Mouse (Mus musculus) heart, postnatal 36 days (tissue): ENCODE data around the gene Atxn2. TPM values are rescaled to one million over a fixed set of nuclear protein-coding genes. Genes with fewer than 3 reads are reported as not detected.

ENCODE experiments used
- DNase-seq, 2 experiments: peaks; one replicate each; pipeline ENCODE4 v3.0.0; 2021 to 2022
- intact Hi-C: fragments of 180-260 bp; cut with DNase I; formaldehyde crosslinking; loops from one replicate; pipeline ENCODE4 v1.15.1; 2025
- total RNA-seq, 2 experiments: library from RNA; stranded (reverse); gene quantifications; 2 replicates each; pipeline ENCODE4 v1.2.3; 2021

The Atxn2 gene
- total RNA-seq, 2 experiments from 2014 or later = 138 to 149 TPM

GRCm38 (mm10) chr5:121828491-121829432 is 117.6 kb downstream of the Atxn2 start:
- DNase-seq = no peak
- intact Hi-C loops = no loop called here

- DNase-seq = no peak
- intact Hi-C loops = no loop called here
Observed at GRCm38 (mm10) chr5:121831002-121831601, 120.0 kb downstream of the Atxn2 start.

GRCm38 (mm10) chr5:121832376-121833155 is 121.4 kb downstream of the Atxn2 start:
- DNase-seq = no peak
- intact Hi-C loops = no loop called here

DNA sequence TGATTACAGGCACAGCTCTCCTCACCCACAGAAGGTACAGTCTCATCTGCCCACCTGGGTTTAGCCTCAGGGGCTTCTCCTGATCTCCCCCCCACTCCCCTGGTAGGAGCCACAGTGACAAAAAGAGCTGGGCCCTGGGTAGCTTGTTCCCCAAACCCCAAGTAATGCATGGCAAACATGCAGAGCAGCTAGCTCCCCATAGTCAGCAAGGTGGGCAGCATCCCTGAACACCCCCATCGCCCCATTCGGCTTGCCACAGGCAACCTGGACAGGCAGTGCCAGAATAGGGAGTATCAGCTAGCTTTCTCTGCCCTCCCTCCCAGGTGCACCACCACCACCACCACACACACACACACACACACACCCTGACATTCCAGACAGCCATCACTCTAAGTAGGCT is 122.0 kb downstream of the Atxn2 start:
- no peak for DNase-seq

GRCm38 (mm10) chr5:121833572-121834240 is 122.6 kb downstream of the Atxn2 start:
- peak; percentile 74 to 83 for DNase-seq
- intact Hi-C loops = no loop called here

More for the DNA sequence above, 122.0 kb downstream of the Atxn2 start:
- intact Hi-C loops = no loop called here

GRCm38 (mm10) chr5:121834241-121834606 is 123.1 kb downstream of the Atxn2 start:
- intact Hi-C loops = no loop called here
- no peak for DNase-seq

- intact Hi-C loops = no loop called here
- no peak for DNase-seq
Observed at GRCm38 (mm10) chr5:121834991-121835747, 124.0 kb downstream of the Atxn2 start.

GRCm38 (mm10) chr5:121835949-121836691 is 125.0 kb downstream of the Atxn2 start:
- intact Hi-C loops = loop anchor here (2.0 kb wide), 1 partner anchor 13 kb away; no protein-coding TSS in a partner anchor
- DNase-seq = peak in 1 of 2 experiments; percentile 55

- intact Hi-C loops = loop anchor here (2.0 kb wide), 1 partner anchor 14 kb away; no protein-coding TSS in a partner anchor
- peak; percentile 93 to 95 for DNase-seq
Observed at GRCm38 (mm10) chr5:121836692-121837415, 125.7 kb downstream of the Atxn2 start.

DNA sequence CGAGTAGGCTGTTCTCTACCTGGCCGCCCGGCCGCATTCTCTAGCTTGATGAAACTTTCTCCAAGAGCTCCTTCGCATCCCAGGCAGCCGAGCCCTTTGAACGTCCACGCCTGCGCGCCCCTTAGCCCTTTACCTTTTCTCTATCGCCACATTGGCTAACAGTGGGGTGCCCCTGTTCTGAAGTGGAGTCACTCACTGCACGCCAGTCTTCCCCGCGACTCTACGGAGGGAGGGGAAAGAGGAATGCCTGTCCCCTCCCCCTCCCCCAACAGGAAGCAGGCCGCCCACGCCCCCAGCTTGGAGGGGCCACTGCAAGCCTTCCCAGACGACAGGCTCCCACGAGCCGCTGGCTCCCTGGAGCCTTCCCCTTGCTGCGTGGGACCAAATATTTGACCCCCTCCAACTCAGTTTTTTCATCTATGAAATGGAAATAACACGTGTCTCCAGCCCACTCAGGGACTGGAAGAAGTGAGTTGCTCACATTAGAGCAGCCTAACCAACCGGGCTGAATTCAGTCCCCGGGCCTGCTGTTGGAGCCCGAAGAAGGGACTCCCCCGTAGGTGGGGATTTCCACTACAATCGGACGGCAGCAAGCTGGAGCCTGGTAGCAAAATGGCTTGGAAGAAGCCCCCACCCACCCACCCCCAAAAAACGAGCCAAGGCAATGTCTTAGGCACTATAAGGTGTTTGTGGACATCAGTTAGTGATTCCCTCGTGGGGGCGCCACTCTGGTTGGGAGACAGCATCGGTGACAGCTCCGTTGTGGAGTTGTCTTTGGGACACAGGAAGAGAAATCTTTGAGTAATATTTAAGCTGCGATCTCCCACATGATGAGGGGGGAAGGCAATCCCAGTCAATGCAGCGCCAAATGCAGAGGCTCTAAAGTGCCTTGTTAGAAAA is 126.6 kb downstream of the Atxn2 start, which contains the start of gene Sh2b3:
Gene Sh2b3 (minus strand): TSS at position 206 of the 900 bp plus-strand sequence.
- DNase-seq = no peak
- intact Hi-C loops = loop anchor here (2.0 kb wide), 1 partner anchor 15 kb away; no protein-coding TSS in a partner anchor

GRCm38 (mm10) chr5:121838341-121839127 is 127.4 kb downstream of the Atxn2 start:
- DNase-seq = peak; percentile 66 to 78

GRCm38 (mm10) chr5:121839128-121839473 is 128.0 kb downstream of the Atxn2 start:
- intact Hi-C loops = no loop called here

More at GRCm38 (mm10) chr5:121838341-121839127, 127.4 kb downstream of the Atxn2 start:
- intact Hi-C loops = no loop called here

DNA sequence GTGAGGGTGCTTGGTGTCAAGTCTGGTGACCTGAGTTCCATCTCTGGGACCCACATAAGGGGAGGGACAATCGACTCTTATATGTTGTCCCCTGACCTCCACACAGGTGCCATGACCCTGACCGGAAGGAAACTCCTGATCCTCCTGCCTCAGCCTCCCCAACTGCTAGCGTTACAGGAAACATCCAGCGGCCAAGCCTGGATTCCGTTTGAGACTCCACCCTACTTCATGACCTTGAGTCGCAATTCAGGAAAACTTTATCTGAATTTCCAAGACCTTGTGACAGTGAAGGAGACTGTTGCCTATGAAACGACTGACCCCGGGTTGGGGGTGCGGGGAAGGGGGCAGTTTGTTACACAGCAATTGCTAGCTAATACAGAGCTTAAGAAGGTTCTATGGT is 130.4 kb downstream of the Atxn2 start:
- no peak for DNase-seq
- intact Hi-C loops = loop anchor here (5.0 kb wide), 3 partner anchors 34 to 179 kb away; partner anchors contain the start of genes Acad10, Atxn2 and Brap

More at GRCm38 (mm10) chr5:121839128-121839473, 128.0 kb downstream of the Atxn2 start:
- DNase-seq = no peak

DNA sequence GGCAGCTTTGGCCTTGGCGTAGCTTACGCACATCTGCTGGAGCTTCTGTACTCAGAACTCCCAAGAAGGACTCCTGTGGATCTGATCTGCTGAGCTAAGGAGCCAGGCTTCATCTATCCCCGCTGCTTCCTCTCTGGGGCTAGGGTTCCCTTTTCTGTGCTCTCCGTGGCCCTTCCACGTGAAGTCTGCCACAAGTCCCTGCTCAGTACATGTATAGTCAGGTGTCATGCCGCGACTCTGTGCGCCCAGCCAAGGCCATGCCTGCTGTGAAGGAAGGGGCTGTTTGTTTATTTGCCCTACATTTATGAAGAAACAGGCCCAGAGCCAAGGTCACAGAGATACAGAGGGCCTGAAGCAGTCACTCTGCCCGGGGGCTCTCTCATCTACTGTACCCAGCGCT is 130.8 kb downstream of the Atxn2 start:
- intact Hi-C loops = loop anchor here (5.0 kb wide), 3 partner anchors 35 to 180 kb away; partner anchors contain the start of genes Acad10, Atxn2 and Brap
- DNase-seq = peak in 1 of 2 experiments; percentile 39

GRCm38 (mm10) chr5:121842665-121843118 is 131.6 kb downstream of the Atxn2 start:
- intact Hi-C loops = loop anchor here (1.0 to 5.0 kb wide), 4 partner anchors 26 to 180 kb away; partner anchors contain the start of genes Acad10, Atxn2 and Brap
- peak; percentile 92 to 93 for DNase-seq
